Mouse (Mus musculus) thymus, adult 2 months (tissue): ENCODE measurements at regions not wholly inside any gene's neighbourhood (a gene's known extent, or its start where the extent isn't known, plus 50 kb on each side); places are given as distances from the start of the nearest gene placed in this dataset.

Experiments
- CTCF ChIP-seq: fragments of 200-500 bp; IDR thresholded peaks from 2 replicates; pipeline ENCODE4 v1.5.1; 2012; ENCODE audit warnings: mild to moderate bottlenecking, control low read depth, low read length, moderate library complexity, borderline replicate concordance; ENCODE audit not compliant: control insufficient read depth, poor library complexity, insufficient read depth; ENCODE audit errors: extremely low read depth
- POLR2A ChIP-seq: fragments of 200-500 bp; IDR thresholded peaks from 2 replicates; pipeline ENCODE4 v1.6.1; 2012; ENCODE audit warnings: mild to moderate bottlenecking, low read length, control low read depth, moderate library complexity; ENCODE audit not compliant: control insufficient read depth, poor library complexity, insufficient read depth; ENCODE audit errors: extremely low read depth

- TF ChIP-seq POLR2A (no peak), CTCF (no peak)
Observed at GRCm38 (mm10) chr15:59190511-59190910, 301.4 kb downstream of the Gm49356 start.
